Mouse (Mus musculus): ENCODE data around the gene Pkhd1. TPM values are rescaled to one million over a fixed set of nuclear protein-coding genes. Genes with fewer than 3 reads are reported as not detected.
"Not testable (repeated sequence)": the region's sequence is repeated elsewhere in the genome, so short reads cannot be mapped to it uniquely, and the experiment has no call there.

Gene Pkhd1
- polyA plus RNA-seq, 1 experiment from 2014 or later: 0.54 TPM

DNA sequence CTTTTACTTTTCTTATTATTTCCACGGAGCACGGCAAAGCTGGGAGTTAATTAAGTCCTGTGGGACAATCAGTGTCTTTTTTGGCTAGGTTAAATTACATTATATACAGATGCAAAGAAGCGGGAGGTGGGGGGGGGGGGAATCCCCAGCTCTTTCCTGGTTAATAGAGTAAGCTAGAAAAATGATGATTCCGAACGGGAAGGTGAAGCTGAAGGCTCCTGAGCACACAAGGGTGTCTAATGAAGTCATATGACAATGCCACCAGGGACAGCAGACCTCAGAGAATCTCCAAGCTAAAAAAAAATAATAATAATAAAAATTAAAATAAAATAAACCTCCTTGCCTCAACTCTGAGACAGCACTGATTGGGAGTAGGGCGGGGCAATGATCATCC is 139.6 kb downstream of the Pkhd1 start:
- Histone ChIP-seq H3K36me3 (no peaks in the 10 kb centered on the region), H3K27ac (no peak overlapping the region), H3K27me3 (replicated peaks) (no peaks in the 10 kb centered on the region), H3K4me1 (replicated peaks) (0 out of 2 replicates have a peak, but pooled peaks cover 4% of the 10 kb centered on the region), H3K9ac (no peak overlapping the region), H3K9me3 (no peaks in the 10 kb centered on the region), H3K4me3 (replicated peaks) (peak overlapping the region; percentile 35), H3K4me2 (replicated peaks) (peak overlapping the region; percentile 71)
- 29% methylated on average over 6 of the region's 6 CpGs for WGBS
- ATAC-seq: peak; percentile 40; the same call in 1 of the 2 replicates

DNA sequence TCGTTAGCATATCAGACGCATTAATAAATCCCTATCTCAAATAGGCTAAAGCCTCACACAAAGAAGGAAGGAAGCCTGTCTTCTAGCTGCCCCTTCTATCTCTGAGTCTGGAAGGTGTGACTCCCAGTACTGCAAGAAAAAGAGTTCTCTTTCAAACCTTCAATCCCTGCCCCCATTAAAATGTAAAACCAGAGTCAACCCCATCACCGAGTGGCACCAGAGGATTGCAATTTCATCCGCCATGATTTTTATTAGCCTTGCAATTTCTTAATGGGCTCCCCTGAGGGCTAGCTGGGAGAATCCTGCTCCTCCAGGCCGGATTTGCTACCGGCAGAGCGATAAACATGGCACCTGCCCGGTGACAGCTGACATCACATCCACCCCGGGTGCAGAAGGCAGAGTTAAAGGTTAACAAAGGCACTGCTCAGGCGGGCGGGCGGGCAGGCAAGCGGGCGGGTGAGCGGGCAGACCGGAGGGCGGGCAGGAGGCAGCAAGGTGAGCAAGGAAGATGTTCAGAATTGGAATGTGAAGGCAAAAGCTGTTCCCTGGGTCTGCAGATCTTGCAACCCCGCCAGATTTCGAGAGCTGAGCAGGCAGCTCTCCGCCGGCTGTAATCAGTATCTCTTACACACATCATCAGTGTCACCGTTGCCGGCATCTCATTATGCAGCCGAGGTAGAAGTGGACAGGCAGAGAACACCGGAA is 140.2 kb downstream of the Pkhd1 start:
- Histone ChIP-seq H3K9me3 (no peaks in the 10 kb centered on the region), H3K4me1 (replicated peaks) (0 out of 2 replicates have a peak, but pooled peaks cover 4% of the 10 kb centered on the region), H3K36me3 (no peaks in the 10 kb centered on the region), H3K4me3 (replicated peaks) (peak overlapping the region; percentile 35), H3K4me2 (replicated peaks) (peak overlapping the region; percentile 71), H3K27ac (no peak overlapping the region), H3K9ac (no peak overlapping the region), H3K27me3 (replicated peaks) (no peaks in the 10 kb centered on the region)
- ATAC-seq: peak; percentile 97
- WGBS: 5% methylated on average over 25 of the region's 25 CpGs

DNA sequence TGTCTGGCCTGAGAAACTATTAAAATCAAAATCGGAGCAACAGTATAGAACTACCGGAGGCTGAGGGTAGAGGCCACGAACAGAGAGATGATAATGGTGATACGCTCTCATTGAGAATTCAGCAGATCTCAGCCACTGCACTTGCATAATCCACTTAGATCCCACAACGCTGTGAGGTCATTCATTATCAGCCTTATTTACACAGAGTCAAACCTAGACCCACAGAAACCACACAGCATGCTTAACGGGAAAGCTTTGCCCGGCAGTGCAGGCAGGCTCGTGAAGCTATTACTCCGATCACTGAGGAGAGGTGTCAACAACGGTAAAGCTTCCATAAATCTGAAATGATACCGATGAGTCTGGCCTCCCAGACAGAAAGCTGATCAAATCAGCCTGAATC is 147.1 kb downstream of the Pkhd1 start:
- H3K9me3 ChIP-seq: no peaks in the 10 kb centered on the region
- H3K9ac ChIP-seq: no peak overlapping the region
- H3K27me3 ChIP-seq (replicated peaks): no peaks in the 10 kb centered on the region
- no peaks in the 10 kb centered on the region for H3K4me1 ChIP-seq (replicated peaks)
- H3K4me2 ChIP-seq (replicated peaks): no peak overlapping the region
- no peaks in the 10 kb centered on the region for H3K36me3 ChIP-seq
- no peak overlapping the region for H3K4me3 ChIP-seq (replicated peaks)
- WGBS: 28% methylated on average over 11 of the region's 11 CpGs
- H3K27ac ChIP-seq: no peak overlapping the region
- no peak for ATAC-seq

DNA sequence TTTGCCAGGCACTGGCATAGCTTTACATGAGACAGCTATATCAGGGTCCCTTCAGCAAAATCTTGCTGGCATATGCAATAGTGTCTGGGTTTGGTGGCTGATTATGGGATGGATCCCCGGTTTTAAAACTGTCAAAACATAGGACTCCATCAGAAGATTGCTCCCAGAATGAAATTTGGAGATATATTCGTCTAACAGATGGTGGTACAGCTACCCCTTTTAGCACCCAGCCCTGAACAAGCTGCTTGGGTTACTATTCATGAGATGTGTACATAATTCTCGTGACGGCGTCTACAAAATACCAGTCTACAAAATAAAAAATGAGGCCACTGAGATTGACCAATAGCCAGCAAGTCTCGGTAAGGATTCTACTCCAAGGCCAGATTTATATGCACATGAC is 147.5 kb downstream of the Pkhd1 start:
- no peaks in the 10 kb centered on the region for H3K9me3 ChIP-seq
- H3K4me3 ChIP-seq (replicated peaks): no peak overlapping the region
- H3K36me3 ChIP-seq: no peaks in the 10 kb centered on the region
- 61% methylated on average over 6 of the region's 6 CpGs for WGBS
- H3K9ac ChIP-seq: no peak overlapping the region
- H3K4me1 ChIP-seq (replicated peaks): no peaks in the 10 kb centered on the region
- H3K4me2 ChIP-seq (replicated peaks): no peak overlapping the region
- ATAC-seq: no peak
- H3K27me3 ChIP-seq (replicated peaks): no peaks in the 10 kb centered on the region
- H3K27ac ChIP-seq: no peak overlapping the region

DNA sequence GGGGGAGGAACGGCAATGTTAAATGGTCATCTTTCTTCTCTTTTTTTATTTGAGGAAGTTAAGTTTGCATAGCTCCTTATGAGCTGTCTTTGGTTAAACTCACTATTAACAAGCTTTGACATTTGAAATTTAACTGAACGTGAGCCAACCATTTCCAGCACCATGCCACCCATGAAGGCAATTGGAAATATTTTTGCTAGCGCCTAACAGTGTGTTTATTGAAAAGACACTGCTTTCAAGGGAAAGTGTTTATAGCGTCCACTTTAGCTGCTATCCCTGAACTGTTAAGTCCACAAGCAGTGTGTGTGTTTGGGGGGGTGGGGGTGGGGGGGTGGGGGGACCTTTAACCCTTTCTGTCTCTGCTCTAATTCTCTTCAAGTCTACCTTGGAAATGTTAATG is 151.4 kb downstream of the Pkhd1 start:
- H3K4me3 ChIP-seq (replicated peaks): no peak overlapping the region
- ATAC-seq: 0 out of 2 replicates have a peak, but pooled peaks have one; percentile 34
- H3K4me1 ChIP-seq (replicated peaks): no peaks in the 10 kb centered on the region
- H3K9me3 ChIP-seq: no peaks in the 10 kb centered on the region
- H3K9ac ChIP-seq: no peak overlapping the region
- no peaks in the 10 kb centered on the region for H3K36me3 ChIP-seq
- H3K27me3 ChIP-seq (replicated peaks): no peaks in the 10 kb centered on the region
- 25% methylated on average over 4 of the region's 4 CpGs for WGBS
- H3K27ac ChIP-seq: no peak overlapping the region
- no peak overlapping the region for H3K4me2 ChIP-seq (replicated peaks)

DNA sequence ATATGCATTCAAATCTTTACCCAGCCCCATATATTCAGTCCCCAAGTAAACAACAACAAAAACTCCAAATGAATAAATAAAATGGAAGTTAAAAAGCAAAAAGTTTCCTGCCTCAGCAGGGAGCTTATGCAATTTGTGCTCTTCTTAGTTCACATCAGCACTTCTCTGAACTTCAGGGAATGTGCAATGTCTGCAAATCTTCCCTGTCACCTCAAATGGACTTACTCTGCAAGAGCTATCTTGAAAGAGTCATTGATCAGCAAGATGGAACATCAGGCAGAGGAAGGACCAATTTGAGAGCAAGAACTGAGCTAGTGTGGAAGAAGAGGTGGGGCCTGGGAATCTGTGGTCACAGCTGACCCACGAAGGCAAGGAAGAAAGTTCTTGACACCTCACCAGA is 163.2 kb downstream of the Pkhd1 start:
- Histone ChIP-seq H3K4me1 (replicated peaks) (no peaks in the 10 kb centered on the region), H3K36me3 (no peaks in the 10 kb centered on the region), H3K27me3 (replicated peaks) (no peaks in the 10 kb centered on the region), H3K4me3 (replicated peaks) (no peak overlapping the region), H3K27ac (no peak overlapping the region), H3K9ac (no peak overlapping the region), H3K4me2 (replicated peaks) (no peak overlapping the region), H3K9me3 (no peaks in the 10 kb centered on the region)
- ATAC-seq: no peak
- 61% methylated on average over 1 of the region's 1 CpGs for WGBS

DNA sequence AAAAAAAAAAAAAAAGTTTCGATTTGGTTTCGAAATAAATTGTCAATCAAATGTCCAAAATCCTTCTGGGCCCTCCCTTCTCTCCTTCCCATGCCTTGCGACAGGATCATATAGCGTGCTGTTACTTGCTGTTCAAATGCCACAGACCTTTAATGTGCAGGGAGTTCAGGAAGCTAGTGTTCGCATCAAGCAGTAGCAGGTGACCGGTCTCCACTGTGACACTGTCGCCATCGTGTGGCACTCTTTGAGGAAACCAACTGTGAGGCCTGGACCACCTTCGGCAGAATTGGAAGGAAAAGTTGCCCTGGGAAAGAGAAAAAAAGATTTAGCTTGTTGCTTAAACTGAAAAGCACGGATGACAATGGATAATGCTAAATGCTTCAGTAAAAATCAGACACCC is 167.8 kb downstream of the Pkhd1 start:
- no peaks in the 10 kb centered on the region for H3K9me3 ChIP-seq
- no peak overlapping the region for H3K9ac ChIP-seq
- H3K4me1 ChIP-seq (replicated peaks): no peaks in the 10 kb centered on the region
- H3K4me2 ChIP-seq (replicated peaks): no peak overlapping the region
- H3K36me3 ChIP-seq: no peaks in the 10 kb centered on the region
- H3K4me3 ChIP-seq (replicated peaks): no peak overlapping the region
- H3K27ac ChIP-seq: no peak overlapping the region
- H3K27me3 ChIP-seq (replicated peaks): no peaks in the 10 kb centered on the region
- ATAC-seq: no peak
- WGBS: 34% methylated on average over 10 of the region's 10 CpGs

DNA sequence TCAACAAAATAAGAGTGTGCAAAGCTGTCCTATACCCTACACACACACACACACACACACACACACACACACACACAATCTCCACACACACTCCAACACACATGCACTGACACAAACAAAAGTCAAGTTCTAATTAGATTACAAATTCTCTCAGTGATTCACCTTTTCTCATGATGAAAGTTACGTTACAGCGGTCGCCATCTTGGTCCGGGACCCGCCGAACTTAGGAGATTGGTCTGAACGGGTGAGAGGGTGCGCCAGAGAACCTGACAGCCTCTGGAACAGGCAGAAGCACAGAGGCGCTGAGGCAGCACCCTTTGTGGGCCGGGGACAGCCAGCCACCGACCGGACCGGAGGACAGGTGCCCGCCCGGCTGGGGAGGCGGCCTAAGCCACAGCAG is 185.8 kb downstream of the Pkhd1 start:
- not testable (repeated sequence) for H3K4me2 ChIP-seq (replicated peaks); H3K4me3 ChIP-seq (replicated peaks); H3K36me3 ChIP-seq; H3K9ac ChIP-seq; H3K27me3 ChIP-seq (replicated peaks); H3K9me3 ChIP-seq; H3K27ac ChIP-seq; H3K4me1 ChIP-seq (replicated peaks); ATAC-seq
- 89% methylated on average over 16 of the region's 16 CpGs for WGBS

DNA sequence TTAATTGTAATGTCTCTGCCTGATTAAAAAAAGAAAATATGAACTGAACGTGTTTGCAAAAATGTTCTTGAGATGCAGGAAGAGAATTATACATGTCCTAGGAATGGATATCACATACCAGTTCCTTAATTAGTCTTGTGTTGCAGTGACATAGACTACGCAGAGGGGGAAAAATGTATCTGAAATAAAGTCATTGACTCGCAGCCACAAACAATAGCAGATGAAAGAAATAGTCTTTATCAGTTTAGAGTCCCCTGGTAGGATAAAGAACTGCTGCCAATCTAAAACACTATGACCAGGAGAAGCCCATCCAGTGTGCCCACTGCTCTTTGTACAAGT is 188.8 kb downstream of the Pkhd1 start:
- no peak overlapping the region for H3K4me2 ChIP-seq (replicated peaks)
- no peaks in the 10 kb centered on the region for H3K9me3 ChIP-seq
- no peaks in the 10 kb centered on the region for H3K4me1 ChIP-seq (replicated peaks)
- H3K36me3 ChIP-seq: no peaks in the 10 kb centered on the region
- WGBS: 82% methylated on average over 3 of the region's 3 CpGs
- ATAC-seq: no peak
- no peak overlapping the region for H3K9ac ChIP-seq
- no peak overlapping the region for H3K27ac ChIP-seq
- no peak overlapping the region for H3K4me3 ChIP-seq (replicated peaks)
- H3K27me3 ChIP-seq (replicated peaks): no peaks in the 10 kb centered on the region

DNA sequence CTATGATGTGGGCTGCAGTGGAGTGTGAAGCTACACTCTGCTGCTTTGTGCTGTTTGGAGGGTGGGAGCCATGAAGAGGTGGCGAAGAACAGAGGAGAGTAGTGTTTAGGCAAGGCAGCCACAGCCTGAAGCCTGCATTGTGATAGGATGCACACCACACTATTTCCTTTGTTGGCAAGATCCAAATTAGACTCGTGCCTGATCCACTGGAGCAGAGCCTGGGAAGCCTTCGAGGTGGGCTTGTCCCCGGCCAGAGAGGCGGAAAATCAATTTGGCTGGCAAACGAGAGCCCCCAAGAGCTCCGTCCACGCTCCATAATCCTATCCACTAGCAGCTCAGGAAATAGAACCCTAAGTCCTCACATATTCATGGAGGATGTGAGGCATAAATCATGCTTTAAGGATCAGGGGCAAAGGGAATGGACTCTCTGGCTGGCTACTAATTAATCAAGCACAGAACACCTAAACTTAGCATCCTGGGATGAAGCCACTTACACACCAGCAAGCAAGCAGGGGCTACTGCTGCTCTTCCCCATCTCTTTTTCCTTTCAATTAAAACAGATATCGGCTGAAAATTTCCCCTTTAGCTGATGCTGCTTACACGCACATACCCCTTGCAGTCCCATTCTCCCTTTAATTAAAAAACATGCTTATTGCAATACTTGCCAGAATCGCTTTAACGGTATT is 189.4 kb downstream of the Pkhd1 start:
- 73% methylated on average over 12 of the region's 12 CpGs for WGBS

DNA sequence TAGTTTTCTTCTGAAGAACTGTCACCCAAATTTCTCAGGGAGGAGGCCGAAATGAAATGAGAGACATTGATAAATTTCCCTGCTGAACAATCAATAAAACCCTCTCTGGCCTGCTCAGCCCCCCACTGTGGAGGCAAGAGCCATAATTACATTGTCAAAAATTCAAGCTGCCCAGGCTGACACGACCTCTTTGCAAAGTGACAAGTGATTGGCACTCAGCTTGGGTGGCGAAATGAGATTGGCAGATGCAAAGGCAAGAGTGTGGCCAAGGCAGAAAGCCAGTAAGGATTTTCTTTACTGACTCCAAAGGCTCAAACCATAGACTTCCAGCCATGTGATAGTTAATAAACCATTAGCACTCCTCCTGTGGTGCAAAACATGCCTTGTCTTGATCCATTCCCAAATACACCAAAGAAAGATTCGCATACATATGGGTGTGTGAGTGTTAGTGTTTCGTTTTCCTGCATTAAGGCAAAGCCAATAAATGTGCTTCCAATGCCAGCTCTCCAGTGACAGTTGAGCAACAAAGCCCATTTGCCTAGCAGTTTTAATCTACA is 208.4 kb downstream of the Pkhd1 start:
- Histone ChIP-seq H3K4me1 (replicated peaks) (no peaks in the 10 kb centered on the region), H3K4me2 (replicated peaks) (no peak overlapping the region), H3K9me3 (no peaks in the 10 kb centered on the region), H3K4me3 (replicated peaks) (no peak overlapping the region), H3K36me3 (no peaks in the 10 kb centered on the region), H3K27ac (no peak overlapping the region), H3K27me3 (replicated peaks) (no peaks in the 10 kb centered on the region), H3K9ac (no peak overlapping the region)
- 77% methylated on average over 5 of the region's 5 CpGs for WGBS
- ATAC-seq: no peak

More for the DNA sequence above, 189.4 kb downstream of the Pkhd1 start:
- Histone ChIP-seq H3K36me3 (no peaks in the 10 kb centered on the region), H3K27me3 (replicated peaks) (no peaks in the 10 kb centered on the region), H3K4me3 (replicated peaks) (no peak overlapping the region), H3K9ac (no peak overlapping the region), H3K4me2 (replicated peaks) (no peak overlapping the region), H3K9me3 (no peaks in the 10 kb centered on the region), H3K27ac (no peak overlapping the region), H3K4me1 (replicated peaks) (no peaks in the 10 kb centered on the region)
- ATAC-seq: no peak

DNA sequence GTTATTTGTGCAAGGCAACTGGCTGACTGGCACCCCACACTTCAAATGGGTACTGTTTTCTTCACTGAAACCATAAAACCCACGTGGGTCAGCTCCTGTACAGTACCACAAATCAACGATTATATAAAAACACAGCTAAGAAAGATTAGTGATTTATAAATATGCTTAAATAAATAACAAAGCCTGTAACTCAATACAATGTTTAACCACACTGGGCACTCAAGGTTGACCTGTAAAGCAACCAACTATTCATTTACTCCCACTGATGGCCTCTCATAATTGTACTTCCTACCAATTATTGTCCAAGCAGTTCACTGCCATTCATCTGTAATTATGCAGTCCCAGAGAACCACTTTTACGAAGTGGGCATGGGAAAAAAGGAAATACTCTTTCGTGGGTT is 219.5 kb downstream of the Pkhd1 start:
- WGBS: 53% methylated on average over 4 of the region's 4 CpGs
- no peak for ATAC-seq
- no peak overlapping the region for H3K9ac ChIP-seq
- H3K4me1 ChIP-seq (replicated peaks): no peaks in the 10 kb centered on the region
- H3K4me3 ChIP-seq (replicated peaks): no peak overlapping the region
- no peaks in the 10 kb centered on the region for H3K9me3 ChIP-seq
- H3K27ac ChIP-seq: no peak overlapping the region
- H3K4me2 ChIP-seq (replicated peaks): no peak overlapping the region
- H3K27me3 ChIP-seq (replicated peaks): no peaks in the 10 kb centered on the region
- no peaks in the 10 kb centered on the region for H3K36me3 ChIP-seq

DNA sequence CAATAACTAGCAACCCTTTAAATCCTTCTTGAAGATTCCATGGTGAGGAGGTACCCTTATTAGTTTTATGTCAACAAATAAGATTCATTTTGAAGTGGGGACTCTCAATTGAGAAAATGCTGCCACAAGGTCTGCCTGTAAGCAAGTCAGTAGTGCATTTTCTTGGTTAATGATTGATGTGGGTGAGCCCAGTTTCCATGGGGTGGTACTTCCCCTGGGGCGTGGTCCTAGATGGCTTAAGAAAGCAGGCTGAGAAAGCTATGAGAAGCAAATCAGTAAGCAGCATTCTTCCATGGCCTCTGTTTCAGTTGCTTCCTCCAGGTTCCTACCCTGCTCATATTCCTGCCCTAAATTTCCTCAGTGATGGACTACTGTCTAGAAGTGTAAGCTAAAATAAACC is 253.4 kb downstream of the Pkhd1 start:
- Histone ChIP-seq H3K27me3 (replicated peaks) (no peaks in the 10 kb centered on the region), H3K9me3 (no peaks in the 10 kb centered on the region), H3K4me1 (replicated peaks) (no peaks in the 10 kb centered on the region), H3K4me2 (replicated peaks) (no peak overlapping the region), H3K36me3 (no peaks in the 10 kb centered on the region), H3K4me3 (replicated peaks) (no peak overlapping the region), H3K9ac (no peak overlapping the region), H3K27ac (no peak overlapping the region)
- 39% methylated on average over 1 of the region's 1 CpGs for WGBS
- peak; percentile 69 for ATAC-seq

Measured in intestine, embryonic 15.5 days (tissue).